Mouse (Mus musculus) lung, postnatal 14 days (tissue): Measurements from ENCODE around the gene Spn.
A peak's percentile ranks its signal among the peaks of the same experiment; 100 is the strongest.
"Not testable (repeated sequence)": the region's sequence is repeated elsewhere in the genome, so short reads cannot be mapped to it uniquely, and the experiment has no call there.

Experiments used
- DNase-seq: peaks from one replicate; pipeline ENCODE4 v3.0.0; 2021

The Spn gene

DNA sequence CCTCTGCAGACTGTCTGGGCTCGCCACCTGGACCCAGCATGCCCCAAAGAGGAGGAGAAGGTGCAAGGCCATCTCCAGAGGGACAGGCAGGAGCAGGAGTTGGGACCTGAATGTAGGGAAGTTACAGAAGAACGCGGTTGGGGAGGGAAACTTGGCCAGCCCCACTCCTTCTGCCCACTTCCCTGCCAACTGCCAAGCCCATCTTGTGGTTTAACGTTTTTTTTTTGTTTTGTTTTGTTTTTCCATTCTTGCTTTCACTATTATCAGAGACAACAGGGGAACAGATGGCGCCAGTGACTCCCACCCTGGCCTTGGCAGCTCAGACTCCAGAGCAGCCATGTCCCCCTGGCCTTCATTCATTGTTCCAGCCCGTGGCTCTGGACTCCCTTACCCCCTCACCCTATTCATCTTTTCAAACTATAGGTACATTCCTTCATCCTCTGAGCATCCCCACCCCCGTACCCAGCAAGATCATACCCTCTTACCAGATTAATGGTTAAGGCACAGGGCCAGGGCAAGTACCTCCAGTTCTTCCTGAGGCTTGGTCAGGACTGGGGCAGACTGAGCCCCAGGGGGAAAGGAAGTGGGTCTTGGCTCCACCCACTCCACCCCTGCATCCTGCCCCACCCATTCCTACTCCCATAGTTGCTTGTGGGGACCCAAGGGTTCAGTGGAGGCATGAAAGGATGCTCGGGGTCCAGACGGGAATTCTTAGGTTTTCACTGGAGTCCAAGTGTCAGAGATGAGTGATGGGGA lies at the start of gene Spn:
TSS of gene Spn (minus strand) at position 562 of the 756 bp plus-strand sequence.
- no peak for DNase-seq

- DNase-seq: no peak
Observed at GRCm38 (mm10) chr7:127187351-127187750, 49.7 kb upstream of the Spn start.

- DNase-seq: peak; percentile 8
Observed at GRCm38 (mm10) chr7:127185601-127186000, 48.0 kb upstream of the Spn start.

- no peak for DNase-seq
Observed at GRCm38 (mm10) chr7:127184720-127185119, 47.1 kb upstream of the Spn start.

DNA sequence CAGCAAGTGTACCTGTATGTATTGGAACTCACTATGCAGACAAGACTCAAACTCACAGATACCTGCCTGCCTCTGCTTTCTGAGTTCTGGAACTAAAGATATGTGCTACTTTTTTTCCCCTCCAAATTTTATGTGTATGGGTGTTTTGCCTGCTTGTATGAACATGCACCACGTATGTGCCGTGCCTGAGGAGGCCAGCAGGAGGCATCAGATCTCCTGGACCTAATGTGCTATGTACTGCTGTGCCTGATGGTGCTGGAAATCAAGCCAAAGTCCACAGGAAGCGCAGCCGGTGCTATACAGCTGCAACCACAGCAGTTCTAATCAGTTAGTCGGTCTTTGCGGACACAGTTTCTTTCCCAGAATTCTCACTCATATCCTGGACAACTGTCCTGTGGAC lies 46.2 kb upstream of the Spn start:
- no peak for DNase-seq

DNA sequence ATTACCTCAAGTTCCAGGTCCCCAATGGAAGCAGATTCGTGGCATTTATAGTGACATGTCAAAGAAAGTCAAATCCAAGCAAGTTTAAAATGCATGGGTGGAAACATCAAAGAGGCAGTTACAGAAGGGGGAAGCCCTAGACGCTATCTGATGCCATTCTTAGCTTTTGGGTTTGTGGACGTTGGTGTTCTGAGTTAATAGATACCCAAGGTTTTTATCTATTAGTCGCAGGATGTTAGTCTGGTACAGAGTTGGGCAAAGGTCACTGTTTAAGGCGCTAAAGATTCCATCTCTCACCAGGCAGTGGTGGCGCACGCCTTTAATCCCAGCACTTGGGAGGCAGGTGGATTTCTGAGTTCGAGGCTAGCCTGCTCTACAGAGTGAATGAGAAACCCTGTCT lies 45.7 kb upstream of the Spn start:
- no peak for DNase-seq

GRCm38 (mm10) chr7:127181724-127182123 lies 44.1 kb upstream of the Spn start:
- not testable (repeated sequence) for DNase-seq

DNA sequence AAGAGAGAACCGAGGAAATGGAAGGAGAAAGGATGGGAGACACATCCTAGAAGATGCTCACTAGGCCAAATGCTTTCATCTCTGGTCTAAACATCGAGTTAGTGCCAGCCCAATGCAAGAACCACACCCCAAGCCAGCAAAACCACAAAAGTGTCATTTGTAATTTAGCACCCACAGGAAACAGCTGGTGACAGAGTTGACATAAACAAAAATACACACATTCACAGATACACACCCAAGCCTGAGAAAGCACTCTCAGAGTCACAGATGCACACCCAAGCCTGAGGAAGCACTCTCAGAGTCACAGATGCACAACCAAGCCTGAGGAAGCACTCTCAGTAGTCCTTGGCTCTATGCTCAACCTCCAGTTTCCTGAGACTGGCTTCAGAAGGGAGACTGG lies 43.2 kb upstream of the Spn start:
- DNase-seq: no peak

GRCm38 (mm10) chr7:127176937-127177336 lies 39.3 kb upstream of the Spn start:
- DNase-seq: no peak

- no peak for DNase-seq
Observed at GRCm38 (mm10) chr7:127166501-127166900, 28.9 kb upstream of the Spn start.

- DNase-seq: no peak
Observed at GRCm38 (mm10) chr7:127165607-127166493, 28.2 kb upstream of the Spn start.

GRCm38 (mm10) chr7:127164002-127164401 lies 26.4 kb upstream of the Spn start:
- DNase-seq: no peak

GRCm38 (mm10) chr7:127162546-127162945 lies 24.9 kb upstream of the Spn start:
- DNase-seq: peak; percentile 14

DNA sequence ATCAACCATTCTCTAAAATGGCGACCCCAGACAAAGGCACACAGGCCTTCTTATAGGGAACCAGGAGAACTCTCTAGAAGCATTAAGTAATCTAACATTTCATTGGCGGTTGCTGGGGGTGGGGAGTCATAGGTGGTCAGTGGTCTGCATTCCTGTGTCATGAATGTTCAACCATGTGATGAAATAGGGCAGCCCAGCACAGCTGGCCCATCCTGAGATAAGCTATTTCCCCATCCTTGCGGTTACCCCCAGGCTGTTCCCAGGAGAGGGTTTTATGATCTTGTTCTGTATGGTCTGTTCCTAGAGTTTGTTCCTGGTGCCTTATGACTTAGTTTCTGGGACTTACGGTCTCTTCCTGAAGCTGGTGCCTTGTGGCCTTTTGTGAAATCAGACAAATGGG lies 19.9 kb upstream of the Spn start:
- no peak for DNase-seq

- DNase-seq: no peak
Observed at GRCm38 (mm10) chr7:127153477-127153876, 15.9 kb upstream of the Spn start.

GRCm38 (mm10) chr7:127152464-127152863 lies 14.8 kb upstream of the Spn start:
- no peak for DNase-seq

GRCm38 (mm10) chr7:127147901-127148300 lies 10.3 kb upstream of the Spn start:
- DNase-seq: peak; percentile 40

DNA sequence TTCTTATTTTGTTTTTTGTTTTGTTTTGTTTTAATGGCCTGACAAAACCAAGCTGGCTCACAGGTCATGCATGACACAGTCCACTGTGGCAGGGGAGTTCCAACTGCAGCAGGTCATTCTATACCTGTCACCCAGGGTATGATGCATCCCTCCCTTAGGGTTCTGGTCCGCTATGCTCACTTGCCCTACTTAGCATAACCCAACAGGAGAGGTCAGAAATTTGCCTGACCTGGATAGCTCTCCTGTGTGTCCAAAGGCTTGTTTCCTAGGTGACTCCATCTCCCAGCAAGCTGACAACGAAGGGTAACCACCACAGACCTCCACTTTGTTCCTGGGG lies 8.6 kb upstream of the Spn start:
- no peak for DNase-seq

DNA sequence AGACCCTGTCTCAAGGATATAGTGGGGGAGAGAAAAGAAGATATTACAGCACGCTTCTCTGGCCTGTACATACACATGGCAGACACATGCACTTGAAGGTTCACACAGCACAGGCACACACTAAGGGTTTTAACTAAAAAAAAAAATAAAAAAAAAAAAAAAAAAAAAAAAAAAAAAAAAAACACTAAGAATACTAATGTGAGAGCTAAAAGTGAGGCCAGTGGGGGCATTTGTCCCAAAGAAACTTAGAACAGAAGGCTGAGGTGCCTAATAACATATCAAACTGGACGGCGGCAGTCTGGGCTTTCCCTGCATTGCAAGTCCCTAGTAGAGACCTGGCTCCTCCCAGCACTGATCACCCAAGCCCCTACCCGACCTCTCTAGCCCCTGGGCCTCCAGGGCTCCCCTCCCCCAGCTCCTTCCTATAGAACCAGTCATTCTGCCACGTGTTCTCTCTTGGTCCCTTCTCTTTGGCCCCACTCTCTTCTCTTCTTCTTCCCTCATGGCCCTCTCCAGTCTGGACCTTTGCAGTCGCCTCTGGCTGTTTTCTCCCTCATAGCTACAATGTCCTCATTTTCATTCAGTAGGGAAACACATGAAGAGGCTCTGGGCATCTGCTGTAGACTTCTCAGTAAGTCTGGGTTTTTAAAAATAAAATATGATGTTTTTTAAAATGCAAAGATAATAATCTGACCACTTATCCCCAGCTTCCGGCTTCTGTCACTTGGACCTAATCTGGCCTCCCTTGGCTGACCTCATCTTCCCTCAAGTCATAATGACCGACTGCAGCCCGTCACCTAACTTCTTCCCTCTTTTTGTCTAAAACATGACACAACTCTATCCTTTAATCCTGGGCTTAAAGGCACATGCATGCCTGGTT lies 8.0 kb upstream of the Spn start:
- no peak for DNase-seq

- DNase-seq: no peak
Observed at GRCm38 (mm10) chr7:127144412-127144811, 6.8 kb upstream of the Spn start.

DNA sequence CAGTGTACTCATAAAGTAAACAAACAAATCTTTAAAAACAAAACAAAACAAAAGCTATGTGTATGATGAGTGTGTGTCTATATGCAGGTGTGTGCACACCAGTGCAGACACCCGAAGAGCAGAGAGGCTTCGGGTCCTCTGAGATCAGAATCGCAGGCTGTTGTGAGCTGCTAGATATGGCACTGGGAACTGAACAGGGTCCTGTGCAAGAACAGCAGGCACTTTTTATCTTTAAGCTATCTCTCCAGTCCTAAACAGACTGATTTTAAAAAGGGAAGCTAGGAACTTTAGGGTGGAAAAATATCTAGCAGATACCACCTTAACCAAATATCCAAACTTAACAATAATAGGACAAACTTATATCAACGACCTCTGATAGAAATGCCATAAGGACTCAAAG lies 5.0 kb upstream of the Spn start:
- DNase-seq: no peak

GRCm38 (mm10) chr7:127142214-127142613 lies 4.6 kb upstream of the Spn start:
- DNase-seq: no peak
